ENCODE assay signal across 9 mouse cellular contexts in the genomic region with DNA sequence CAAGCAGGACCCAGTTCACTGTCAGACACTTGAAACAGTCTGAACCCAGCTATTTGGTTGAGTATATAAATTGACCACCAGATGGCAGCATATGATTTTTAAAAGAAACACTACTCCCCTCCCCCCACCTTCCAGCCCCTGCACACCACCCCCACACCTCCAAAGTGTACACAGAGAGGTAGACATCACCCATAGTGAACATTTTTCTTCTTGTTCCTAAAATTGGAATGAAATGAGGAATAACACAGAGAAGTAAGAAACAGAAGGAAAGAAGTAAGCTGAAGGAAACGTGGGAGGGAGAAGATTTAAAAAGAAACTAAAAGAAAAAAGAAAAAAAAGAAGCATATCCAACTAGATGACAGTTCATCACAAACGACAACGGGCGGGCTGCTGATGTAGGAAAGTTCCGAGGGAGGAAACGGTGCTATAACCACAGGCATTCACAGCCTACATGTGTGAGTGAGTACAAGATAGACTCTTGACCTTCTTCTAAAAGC.
DNase-seq lines count a peak whose midpoint lies in the region; ATAC-seq and TF ChIP-seq lines count a peak whose summit lies in the region.
"Had no signal": no experiment of that assay in that cellular context is flagged by ENCODE, and none has a peak within 500 bp of the region (broad histone marks: within the 10 kb centered on the region; RNA-seq: fewer than 3 reads in every experiment).

No protein-coding gene starts in this region.

- no peak overlapping the region for H3K4me3 ChIP-seq in hindbrain, embryonic 15.5 days
- no peak overlapping the region for H3K4me3 ChIP-seq in myocyte
- H3K4me3 ChIP-seq: erythroblast, embryonic 14.5 days had no signal

- peak; percentile 40 for DNase-seq in kidney, adult 9 months
- DNase-seq in kidney, adult 8-10 months = no peak
- peak; percentile 67 for DNase-seq in T-cell, adult 2 months (ENCODE audit: low spot score)
- no peak for DNase-seq in testis, postnatal 14 days (ENCODE audit: low spot score)
- DNase-seq in cerebellum, postnatal 36 days = no peak

- no peaks in the 10 kb centered on the region for H3K27me3 ChIP-seq in hindbrain, embryonic 15.5 days
- H3K27me3 ChIP-seq in myocyte (ENCODE audit: control insufficient read depth, insufficient read depth, insufficient read length) = no peaks in the 10 kb centered on the region

- no peaks in the 10 kb centered on the region for H3K4me1 ChIP-seq in hindbrain, embryonic 15.5 days (replicated peaks)

- H3ac ChIP-seq in myocyte (ENCODE audit: control insufficient read depth, insufficient read length) = no peak overlapping the region

- 73% methylated on average over 6 of the region's 6 CpGs for whole genome bisulfite sequencing in hindbrain, embryonic 15.5 days

- no peak overlapping the region for H3K9ac ChIP-seq in hindbrain, embryonic 15.5 days

- H3K27ac ChIP-seq in hindbrain, embryonic 15.5 days (replicated peaks) = no peak overlapping the region

- H3K79me2 ChIP-seq in myocyte (ENCODE audit: control insufficient read depth, insufficient read depth) = no peaks in the 10 kb centered on the region

- H3K4me2 ChIP-seq in hindbrain, embryonic 15.5 days = no peak overlapping the region
- peak overlapping the region; percentile 44 for H3K4me2 ChIP-seq in myocyte (ENCODE audit: low read depth)

- H3K36me3 ChIP-seq in hindbrain, embryonic 15.5 days = no peaks in the 10 kb centered on the region
- no peaks in the 10 kb centered on the region for H3K36me3 ChIP-seq in myocyte (ENCODE audit: control insufficient read depth, insufficient read depth)

- TF ChIP-seq POLR2A in myocyte (IDR thresholded peaks at IDR 0.05; ENCODE audit: insufficient read length, low read depth) = no peak

- ATAC-seq in CD4-positive, CD25-positive, alpha-beta regulatory T cell, adult 4 months = peak; percentile 96
- ATAC-seq in hindbrain, embryonic 15.5 days (ENCODE audit: low FRiP score, low read depth) = peak; percentile 51; the same call in 1 of the 2 replicates

- H3K9me3 ChIP-seq in hindbrain, embryonic 15.5 days = no peaks in the 10 kb centered on the region

TF ChIP-seq in myocyte, 11 proteins besides CTCF, POLR2A, EP300 and RAD21:
- TF ChIP-seq MYOG (IDR thresholded peaks at IDR 0.05; ENCODE audit: control insufficient read depth in 1 of 3, insufficient read depth in 1 of 3, insufficient read length in 2 of 3, low read depth in 2 of 3) = peak in 2 of 3 experiments; percentile 20 to 28
- no peak for TF ChIP-seq TCF3 (IDR thresholded peaks at IDR 0.05; ENCODE audit: insufficient read length, low read depth)

Comparison
In these comparisons a context has a peak if more than half of its experiments do, and no peak if none do; other contexts are left out.
1. DNase-seq: peak in kidney, adult 9 months (single experiment) and T-cell, adult 2 months (single experiment); none in kidney, adult 8-10 months (0 of 2), testis, postnatal 14 days (single experiment) and cerebellum, postnatal 36 days (0 of 2).